20 mouse cellular contexts compared by ENCODE assay signal in the genomic region with DNA sequence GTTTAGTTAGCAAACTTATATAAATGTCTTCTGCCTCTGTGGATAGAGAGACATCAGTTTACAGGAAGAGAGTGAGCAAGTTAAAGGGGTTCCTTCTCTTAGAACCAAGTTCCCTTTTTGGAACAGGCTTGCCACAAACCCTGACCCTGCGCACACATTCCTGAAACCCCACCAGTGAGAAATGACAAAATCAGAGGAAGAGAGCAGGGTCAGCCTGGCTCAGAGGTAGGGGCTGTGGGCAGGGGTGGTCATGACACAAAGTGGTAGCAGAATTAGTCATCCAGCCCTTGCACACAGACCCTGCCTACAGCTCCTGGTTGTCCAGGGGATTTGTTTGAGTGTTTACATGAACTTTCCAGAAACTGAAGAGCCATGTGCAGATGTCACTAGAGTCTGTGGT. TPM values are rescaled to one million over a fixed set of nuclear protein-coding genes. Genes with fewer than 3 reads are reported as not detected.
DNase-seq lines count a peak whose midpoint lies in the region; ATAC-seq and TF ChIP-seq lines count a peak whose summit lies in the region.
"Had no signal": no experiment of that assay in that cellular context is flagged by ENCODE, and none has a peak within 500 bp of the region (broad histone marks: within the 10 kb centered on the region; RNA-seq: fewer than 3 reads in every experiment).

No protein-coding gene starts in this region.

- no peak overlapping the region for H3K4me3 ChIP-seq in intestine, embryonic 16.5 days (ENCODE audit: low read length)
- H3K4me3 ChIP-seq in intestine, postnatal 0 days (ENCODE audit: low read depth, low read length), result no peak overlapping the region
- no peak overlapping the region for H3K4me3 ChIP-seq in MEL (ENCODE audit: control insufficient read depth in 1 of 2, insufficient read depth in 1 of 2, low read depth in 2 of 2, low read length in 2 of 2)
- H3K4me3 ChIP-seq in embryonic fibroblast, embryonic 13.5 days (ENCODE audit: insufficient read depth, low read length), result no peak overlapping the region
- H3K4me3 ChIP-seq: embryonic facial prominence, embryonic 13.5 days; forebrain, embryonic 12.5 days; heart, embryonic 10.5 days; neural tube, embryonic 12.5 days had no signal

- no peaks in the 10 kb centered on the region for H3K9me3 ChIP-seq in intestine, embryonic 16.5 days (ENCODE audit: control insufficient read depth, low read length)
- H3K9me3 ChIP-seq in intestine, postnatal 0 days (ENCODE audit: control insufficient read depth), result no peaks in the 10 kb centered on the region
- H3K9me3 ChIP-seq in MEL (replicated peaks; ENCODE audit: insufficient read depth, low read length), result no peaks in the 10 kb centered on the region

- no peak for ATAC-seq in intestine, embryonic 16.5 days
- no peak for ATAC-seq in intestine, postnatal 0 days
- peak; percentile 77 for ATAC-seq in megakaryocyte progenitor cell, adult 5-6 weeks (replicated peaks; ENCODE audit: poor library complexity)

- peak; percentile 39 for DNase-seq in MEL (ENCODE audit: low read depth, low spot score)
- DNase-seq in testis, postnatal 10 days (ENCODE audit: low spot score), result no peak
- no peak for DNase-seq in T-cell, adult 2 months (ENCODE audit: low spot score)
- DNase-seq: cerebellum, adult 9-10 months; heart, postnatal 4 days; kidney, postnatal 14 days; layer of hippocampus, adult 9-11 months; lung, embryonic 14.5 days; midbrain, embryonic 14.5 days; thymus, postnatal 4 days had no signal

- H3K9ac ChIP-seq in intestine, embryonic 16.5 days (ENCODE audit: low read depth, low read length), result no peak overlapping the region
- H3K9ac ChIP-seq in intestine, postnatal 0 days (ENCODE audit: low read depth, low read length), result no peak overlapping the region
- no peak overlapping the region for H3K9ac ChIP-seq in MEL (ENCODE audit: control insufficient read depth, low read depth, low read length, poor library complexity, severe bottlenecking)
- H3K9ac ChIP-seq: embryonic facial prominence, embryonic 13.5 days; forebrain, embryonic 12.5 days; lung, embryonic 14.5 days; neural tube, embryonic 12.5 days had no signal

- H3K4me1 ChIP-seq in intestine, embryonic 16.5 days (ENCODE audit: control insufficient read depth, insufficient read depth, low read length), result 0 out of 2 replicates have a peak, but pooled peaks cover 2% of the 10 kb centered on the region
- no peaks in the 10 kb centered on the region for H3K4me1 ChIP-seq in intestine, postnatal 0 days (replicated peaks; ENCODE audit: control insufficient read depth, insufficient read depth, low read length)
- H3K4me1 ChIP-seq in MEL (ENCODE audit: control insufficient read depth in 1 of 2, insufficient read depth in 2 of 2, low read length in 2 of 2), result peaks cover 2 to 6% of the 10 kb centered on the region in 2 experiments; a peak in 3 of 4 replicates
- H3K4me1 ChIP-seq in embryonic fibroblast, embryonic 13.5 days (ENCODE audit: control insufficient read depth, insufficient read depth, low read length), result peaks cover 20% of the 10 kb centered on the region
- H3K4me1 ChIP-seq: forebrain, embryonic 12.5 days; heart, embryonic 10.5 days; neural tube, embryonic 12.5 days had no signal

- no peak overlapping the region for H3K4me2 ChIP-seq in intestine, embryonic 16.5 days (ENCODE audit: low read depth, low read length)
- H3K4me2 ChIP-seq in intestine, postnatal 0 days (replicated peaks; ENCODE audit: low read depth), result no peak overlapping the region
- H3K4me2 ChIP-seq: forebrain, embryonic 12.5 days; lung, embryonic 14.5 days; neural tube, embryonic 12.5 days had no signal

- TF ChIP-seq EP300 in MEL (IDR thresholded peaks at IDR 0.05; ENCODE audit: low read depth in 1 of 2, low read length in 2 of 2), result no peak

- H3K27ac ChIP-seq in intestine, embryonic 16.5 days (ENCODE audit: low read length), result peak overlapping the region; percentile 31; the same call in 1 of the 2 replicates
- H3K27ac ChIP-seq in intestine, postnatal 0 days (ENCODE audit: low read depth, low read length), result no peak overlapping the region
- no peak overlapping the region for H3K27ac ChIP-seq in MEL (ENCODE audit: control insufficient read depth, low read depth, low read length)
- peak overlapping the region; percentile 69 for H3K27ac ChIP-seq in embryonic fibroblast, embryonic 13.5 days (ENCODE audit: insufficient read depth, low read length)
- H3K27ac ChIP-seq: embryonic facial prominence, embryonic 13.5 days; forebrain, embryonic 12.5 days; heart, embryonic 10.5 days; neural tube, embryonic 12.5 days; stomach, postnatal 0 days had no signal

- H3K36me3 ChIP-seq in intestine, embryonic 16.5 days (ENCODE audit: control insufficient read depth, insufficient read depth, low read length), result no peaks in the 10 kb centered on the region
- no peaks in the 10 kb centered on the region for H3K36me3 ChIP-seq in intestine, postnatal 0 days (ENCODE audit: control insufficient read depth, insufficient read depth)
- H3K36me3 ChIP-seq in MEL (ENCODE audit: control insufficient read depth in 1 of 2, insufficient read depth in 2 of 2, low read length in 2 of 2), result peaks cover 0 to 11% of the 10 kb centered on the region in 2 experiments; a peak in 2 of 4 replicates
- H3K36me3 ChIP-seq: embryonic facial prominence, embryonic 13.5 days; forebrain, embryonic 12.5 days; heart, embryonic 10.5 days; neural tube, embryonic 12.5 days had no signal

- TF ChIP-seq CTCF in intestine, postnatal 0 days (IDR thresholded peaks at IDR 0.05; ENCODE audit: low read depth), result no peak
- no peak for TF ChIP-seq CTCF in MEL (IDR thresholded peaks at IDR 0.05 in 2 of 3, conservative IDR thresholded peaks at IDR 0.05 in 1 of 3; ENCODE audit: control insufficient read depth in 1 of 3, insufficient read depth in 1 of 3, low read depth in 2 of 3, low read length in 3 of 3, poor library complexity in 1 of 3, severe bottlenecking in 1 of 3)
- TF ChIP-seq CTCF in embryonic fibroblast, embryonic 13.5 days (IDR thresholded peaks at IDR 0.05; ENCODE audit: borderline replicate concordance, insufficient read depth, low read length), result no peak

- H3K79me2 ChIP-seq in MEL (ENCODE audit: control insufficient read depth, insufficient read depth, low read length, poor library complexity), result no peaks in the 10 kb centered on the region

- WGBS in intestine, embryonic 16.5 days, result 76% methylated on average over 1 of the region's 1 CpGs
- WGBS in intestine, postnatal 0 days, result 92% methylated on average over 1 of the region's 1 CpGs

- no peaks in the 10 kb centered on the region for H3K27me3 ChIP-seq in intestine, embryonic 16.5 days (replicated peaks; ENCODE audit: control insufficient read depth, insufficient read depth, low read length)
- H3K27me3 ChIP-seq in intestine, postnatal 0 days (replicated peaks; ENCODE audit: control insufficient read depth, insufficient read depth, low read length), result no peaks in the 10 kb centered on the region
- H3K27me3 ChIP-seq in MEL (ENCODE audit: control insufficient read depth in 1 of 2, insufficient read depth in 2 of 2, low read length in 2 of 2), result no peaks in the 10 kb centered on the region
- H3K27me3 ChIP-seq: embryonic facial prominence, embryonic 13.5 days; forebrain, embryonic 12.5 days; neural tube, embryonic 12.5 days; Patski had no signal

- no peak for TF ChIP-seq RAD21 in MEL (IDR thresholded peaks at IDR 0.05; ENCODE audit: low read depth, low read length)

- TF ChIP-seq POLR2A in MEL (IDR thresholded peaks at IDR 0.05; ENCODE audit: control insufficient read depth in 1 of 2, insufficient read depth in 1 of 2, low read depth in 1 of 2, low read length in 2 of 2, poor library complexity in 1 of 2), result no peak
- no peak for TF ChIP-seq POLR2A in embryonic fibroblast, embryonic 13.5 days (IDR thresholded peaks at IDR 0.05; ENCODE audit: low read depth, low read length)

RNA-seq across cellular contexts. Expression of a gene that starts 10.5 kb away (rescaled TPM):
- polyA plus RNA-seq in intestine, embryonic 16.5 days (2015; fragmentation: Nextera tagmentation; extraction: Ambion mirVana), result 0.66 and 0.81 TPM in 2 replicates
- polyA plus RNA-seq in intestine, postnatal 0 days (2015; fragmentation: Nextera tagmentation; extraction: Ambion mirVana), result 0.97 and 1.4 TPM in 2 replicates
- total RNA-seq in MEL (2012; rRNA removed), result 0.08 and 0.10 TPM in 2 replicates
- polyA plus RNA-seq in MEL (2012; ENCODE audit: insufficient read depth in 1 of 2, insufficient read length in 2 of 2, low read depth in 1 of 2, low replicate concordance in 2 of 2, missing spikeins in 1 of 2), result under 1 TPM in 1 of 2 experiments, not detected in 1; 0.36 TPM
- 43.6 and 54.0 TPM in 2 replicates for polyA plus RNA-seq in embryonic fibroblast, embryonic 13.5 days (2011; ENCODE audit: insufficient read length, low read depth, missing spikeins)
- 4.8 and 5.3 TPM in 2 replicates for total RNA-seq in megakaryocyte progenitor cell, adult 5-6 weeks (2015)
- 12.8 and 15.5 TPM in 2 replicates for total RNA-seq in megakaryocyte progenitor cell, adult 5-6 weeks (2017)

RNA-seq across cellular contexts. Expression of a gene that starts 23.7 kb away (rescaled TPM):
- 45.5 and 45.8 TPM in 2 replicates for polyA plus RNA-seq in intestine, embryonic 16.5 days (2015; fragmentation: Nextera tagmentation; extraction: Ambion mirVana)
- 28.2 and 31.8 TPM in 2 replicates for polyA plus RNA-seq in intestine, postnatal 0 days (2015; fragmentation: Nextera tagmentation; extraction: Ambion mirVana)
- 22.2 and 27.7 TPM in 2 replicates for total RNA-seq in MEL (2012; rRNA removed)
- polyA plus RNA-seq in MEL (2012; ENCODE audit: insufficient read depth in 1 of 2, insufficient read length in 2 of 2, low read depth in 1 of 2, low replicate concordance in 2 of 2, missing spikeins in 1 of 2), result 10 to 100 TPM in 1 of 2 experiments, not detected in 1; 36.7 TPM
- polyA plus RNA-seq in embryonic fibroblast, embryonic 13.5 days (2011; ENCODE audit: insufficient read length, low read depth, missing spikeins), result 55.5 and 59.0 TPM in 2 replicates
- 14.9 and 19.2 TPM in 2 replicates for total RNA-seq in megakaryocyte progenitor cell, adult 5-6 weeks (2015)
- 33.4 and 36.4 TPM in 2 replicates for total RNA-seq in megakaryocyte progenitor cell, adult 5-6 weeks (2017)

RNA-seq across cellular contexts. Expression of a gene that starts 24.0 kb away (rescaled TPM):
- 11.6 and 13.4 TPM in 2 replicates for polyA plus RNA-seq in intestine, embryonic 16.5 days (2015; fragmentation: Nextera tagmentation; extraction: Ambion mirVana)
- 5.1 and 5.7 TPM in 2 replicates for polyA plus RNA-seq in intestine, postnatal 0 days (2015; fragmentation: Nextera tagmentation; extraction: Ambion mirVana)
- 2.2 and 3.1 TPM in 2 replicates for total RNA-seq in MEL (2012; rRNA removed)
- polyA plus RNA-seq in MEL (2012; ENCODE audit: insufficient read depth in 1 of 2, insufficient read length in 2 of 2, low read depth in 1 of 2, low replicate concordance in 2 of 2, missing spikeins in 1 of 2), result 1 to 10 TPM in 1 of 2 experiments, not detected in 1; 8.6 TPM
- polyA plus RNA-seq in embryonic fibroblast, embryonic 13.5 days (2011; ENCODE audit: insufficient read length, low read depth, missing spikeins), result 34.4 and 44.8 TPM in 2 replicates
- 5.5 and 7.2 TPM in 2 replicates for total RNA-seq in megakaryocyte progenitor cell, adult 5-6 weeks (2015)
- 2.8 and 6.0 TPM in 2 replicates for total RNA-seq in megakaryocyte progenitor cell, adult 5-6 weeks (2017)

RNA-seq across cellular contexts. Expression of a gene that starts 32.5 kb away (rescaled TPM):
- polyA plus RNA-seq in intestine, embryonic 16.5 days (2015; fragmentation: Nextera tagmentation; extraction: Ambion mirVana), result 28.4 and 31.5 TPM in 2 replicates
- polyA plus RNA-seq in intestine, postnatal 0 days (2015; fragmentation: Nextera tagmentation; extraction: Ambion mirVana), result 22.3 and 22.7 TPM in 2 replicates
- total RNA-seq in MEL (2012; rRNA removed), result 64.2 and 77.4 TPM in 2 replicates
- polyA plus RNA-seq in MEL (2012; ENCODE audit: insufficient read depth in 1 of 2, insufficient read length in 2 of 2, low read depth in 1 of 2, low replicate concordance in 2 of 2, missing spikeins in 1 of 2), result 100 to 1,000 TPM in 1 of 2 experiments, not detected in 1; 107 TPM
- polyA plus RNA-seq in embryonic fibroblast, embryonic 13.5 days (2011; ENCODE audit: insufficient read length, low read depth, missing spikeins), result 29.5 and 38.2 TPM in 2 replicates
- total RNA-seq in megakaryocyte progenitor cell, adult 5-6 weeks (2015), result 36.6 and 37.7 TPM in 2 replicates
- 38.9 and 53.4 TPM in 2 replicates for total RNA-seq in megakaryocyte progenitor cell, adult 5-6 weeks (2017)

RNA-seq across cellular contexts. Expression of a gene that starts 35.5 kb away (rescaled TPM):
- 7.8 and 7.9 TPM in 2 replicates for polyA plus RNA-seq in intestine, embryonic 16.5 days (2015; fragmentation: Nextera tagmentation; extraction: Ambion mirVana)
- polyA plus RNA-seq in intestine, postnatal 0 days (2015; fragmentation: Nextera tagmentation; extraction: Ambion mirVana), result 7.1 and 8.2 TPM in 2 replicates
- total RNA-seq in MEL (2012; rRNA removed), result 0.69 and 1.0 TPM in 2 replicates
- 1 to 10 TPM in 1 of 2 experiments, not detected in 1; 3.5 TPM for polyA plus RNA-seq in MEL (2012; ENCODE audit: insufficient read depth in 1 of 2, insufficient read length in 2 of 2, low read depth in 1 of 2, low replicate concordance in 2 of 2, missing spikeins in 1 of 2)
- 14.6 and 19.0 TPM in 2 replicates for polyA plus RNA-seq in embryonic fibroblast, embryonic 13.5 days (2011; ENCODE audit: insufficient read length, low read depth, missing spikeins)
- total RNA-seq in megakaryocyte progenitor cell, adult 5-6 weeks (2015), result 9.6 and 13.0 TPM in 2 replicates
- total RNA-seq in megakaryocyte progenitor cell, adult 5-6 weeks (2017), result 9.1 and 10.7 TPM in 2 replicates

Comparison
In these comparisons a context has a peak if more than half of its experiments do, and no peak if none do; other contexts are left out.
1. H3K27ac ChIP-seq: peak in intestine, embryonic 16.5 days (single experiment) and embryonic fibroblast, embryonic 13.5 days (single experiment); none in intestine, postnatal 0 days (single experiment) and MEL (single experiment).
2. RNA of a gene that starts 10.5 kb away (polyA plus RNA-seq): 43.6 to 54.0 TPM in embryonic fibroblast, embryonic 13.5 days; 0.97 to 1.4 TPM in intestine, postnatal 0 days, 0.66 to 0.81 TPM in intestine, embryonic 16.5 days and 0.36 TPM in MEL; every median in the first group is over 10 times any median in the second.